In the genomic region with DNA sequence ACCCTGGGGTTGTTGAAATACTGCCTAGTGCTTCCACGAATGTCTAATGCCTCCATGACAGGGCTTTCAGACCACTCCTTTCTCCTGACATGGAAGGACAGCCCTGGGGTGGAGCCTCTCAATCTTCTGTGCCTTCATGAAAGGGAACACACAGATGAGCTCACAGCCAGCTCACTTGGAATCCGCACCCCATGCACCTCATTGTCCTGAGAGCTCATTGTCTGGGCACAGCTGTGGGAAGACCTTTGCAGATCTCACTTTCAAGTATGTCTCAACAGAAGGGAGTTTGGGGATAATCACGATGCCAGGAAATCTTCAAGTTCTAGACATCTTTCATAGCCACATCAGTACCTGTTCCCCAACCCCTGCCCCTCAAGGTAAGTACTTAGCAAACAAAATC, we compare ENCODE assay signal across 25 mouse cellular contexts. TPM values are rescaled to one million over a fixed set of nuclear protein-coding genes. Genes with fewer than 3 reads are reported as not detected.
A peak's percentile ranks its signal among the peaks of the same experiment; 100 is the strongest.
DNase-seq lines count a peak whose midpoint lies in the region; ATAC-seq lines count a peak whose summit lies in the region.
"Had no signal": no experiment of that assay in that cellular context is flagged by ENCODE, and none has a peak within 500 bp of the region (broad histone marks: within the 10 kb centered on the region; RNA-seq: fewer than 3 reads in every experiment).

No protein-coding gene starts in this region.

- no peaks in the 10 kb centered on the region for H3K27me3 ChIP-seq in midbrain, embryonic 11.5 days (ENCODE audit: control insufficient read depth, insufficient read depth, low read length)
- no peaks in the 10 kb centered on the region for H3K27me3 ChIP-seq in midbrain, embryonic 13.5 days

- 42% methylated on average over 3 of the region's 3 CpGs for WGBS in midbrain, embryonic 11.5 days
- WGBS in midbrain, embryonic 13.5 days, result 42% methylated on average over 3 of the region's 3 CpGs

- no peak overlapping the region for H3K27ac ChIP-seq in midbrain, embryonic 11.5 days (ENCODE audit: low read depth, low read length)
- no peak overlapping the region for H3K27ac ChIP-seq in midbrain, embryonic 13.5 days

- no peak overlapping the region for H3K9ac ChIP-seq in midbrain, embryonic 11.5 days (ENCODE audit: low read length)
- H3K9ac ChIP-seq in midbrain, embryonic 13.5 days (replicated peaks), result no peak overlapping the region

- no peak overlapping the region for H3K4me3 ChIP-seq in midbrain, embryonic 11.5 days (ENCODE audit: low read depth, low read length)
- no peak overlapping the region for H3K4me3 ChIP-seq in midbrain, embryonic 13.5 days (replicated peaks)

- no peaks in the 10 kb centered on the region for H3K4me1 ChIP-seq in midbrain, embryonic 11.5 days (ENCODE audit: control insufficient read depth, insufficient read depth, low read length)
- 0 out of 2 replicates have a peak, but pooled peaks cover 4% of the 10 kb centered on the region for H3K4me1 ChIP-seq in midbrain, embryonic 13.5 days (replicated peaks)

- H3K9me3 ChIP-seq in midbrain, embryonic 11.5 days (ENCODE audit: control insufficient read depth, low read length), result no peaks in the 10 kb centered on the region
- no peaks in the 10 kb centered on the region for H3K9me3 ChIP-seq in midbrain, embryonic 13.5 days

- peak; percentile 66 for DNase-seq in midbrain, embryonic 11.5 days (ENCODE audit: low spot score, missing footprints)
- peak; percentile 21 for DNase-seq in ES-CJ7 (ENCODE audit: low read depth, low spot score)
- peak; percentile 64 for DNase-seq in R1 (ENCODE audit: low read depth, low spot score)
- peak; percentile 28 for DNase-seq in ZHBTc4 (ENCODE audit: low read depth, low spot score)
- DNase-seq in spleen, adult 12 weeks (ENCODE audit: low spot score), result no peak
- no peak for DNase-seq in spleen, postnatal 14 days (ENCODE audit: low spot score in 2 of 2)
- DNase-seq: adrenal gland, adult 2 months; adrenal gland, adult 8-10 months; adrenal gland, postnatal 10 days; adrenal gland, postnatal 14 days; adrenal gland, postnatal 25 days; adrenal gland, postnatal 36 days; B cell, adult 2 months; cerebellum, adult 11 months; cerebellum, adult 11-12 months; cerebellum, adult 18-20 months; cerebellum, adult 2 months; cerebellum, adult 8-10 months had no signal

- no peak for ATAC-seq in midbrain, embryonic 11.5 days (ENCODE audit: low FRiP score)
- ATAC-seq in midbrain, embryonic 13.5 days, result no peak
- ATAC-seq in frontal cortex, adult (ENCODE audit: low TSS enrichment), result no peak
- ATAC-seq: activated CD4-positive, CD25-positive, alpha-beta regulatory T cell, adult 4 months; CD4-positive, CD25-positive, alpha-beta regulatory T cell, adult 4 months; Patski had no signal

- H3K36me3 ChIP-seq in midbrain, embryonic 11.5 days (ENCODE audit: control insufficient read depth, insufficient read depth, low read length), result no peaks in the 10 kb centered on the region
- no peaks in the 10 kb centered on the region for H3K36me3 ChIP-seq in midbrain, embryonic 13.5 days
- H3K36me3 ChIP-seq: G1E had no signal

- H3K4me2 ChIP-seq in midbrain, embryonic 11.5 days, result no peak overlapping the region
- H3K4me2 ChIP-seq in midbrain, embryonic 13.5 days (replicated peaks), result no peak overlapping the region

RNA-seq across cellular contexts. Expression of gene Pirt, which starts 16.5 kb away (rescaled TPM):
- polyA plus RNA-seq in midbrain, embryonic 11.5 days (2014; fragmentation: Nextera tagmentation; extraction: Ambion mirVana), result 0.40 and 0.60 TPM in 2 replicates
- polyA plus RNA-seq in midbrain, embryonic 13.5 days (2015; fragmentation: Nextera tagmentation; extraction: Ambion mirVana), result 0.85 and 1.2 TPM in 2 replicates
- polyA plus RNA-seq: activated CD4-positive, CD25-positive, alpha-beta regulatory T cell, adult 4 months; C2C12; CD4-positive, CD25-positive, alpha-beta regulatory T cell, adult 4 months; G1E; Patski had no signal

RNA-seq across cellular contexts. Expression of gene Tmem238l, which starts 28.1 kb away (rescaled TPM):
- polyA plus RNA-seq in midbrain, embryonic 11.5 days (2014; fragmentation: Nextera tagmentation; extraction: Ambion mirVana), result not detected in 2 replicates
- polyA plus RNA-seq in midbrain, embryonic 13.5 days (2015; fragmentation: Nextera tagmentation; extraction: Ambion mirVana), result not detected in 2 replicates
- polyA plus RNA-seq: activated CD4-positive, CD25-positive, alpha-beta regulatory T cell, adult 4 months; adrenal gland, adult 2 months; C2C12; CD4-positive, CD25-positive, alpha-beta regulatory T cell, adult 4 months; cerebellum, adult 2 months; G1E; Patski had no signal

Comparison
In these comparisons a context has a peak if more than half of its experiments do, and no peak if none do; other contexts are left out.
1. DNase-seq: peak in midbrain, embryonic 11.5 days (single experiment), ES-CJ7 (single experiment), R1 (single experiment) and ZHBTc4 (single experiment); none in spleen, adult 12 weeks (single experiment) and spleen, postnatal 14 days (0 of 2).